Mouse (Mus musculus): ENCODE results near the gene Gm20869.
"Not testable (repeated sequence)": the region's sequence is repeated elsewhere in the genome, so short reads cannot be mapped to it uniquely, and the experiment has no call there.

Gene Gm20869

GRCm38 (mm10) chrY:71469149-71469548 lies at the start of gene Gm20869:
Gm20869 (plus strand) TSS chrY:71469449.
- DNase-seq = not testable (repeated sequence)
